Mouse (Mus musculus): ENCODE results near the gene Mfap3l. TPM values are rescaled to one million over a fixed set of nuclear protein-coding genes. Genes with fewer than 3 reads are reported as not detected.
"Not testable (repeated sequence)": the region's sequence is repeated elsewhere in the genome, so short reads cannot be mapped to it uniquely, and the experiment has no call there.

Mfap3l gene
- polyA plus RNA-seq, 1 experiment from 2014 or later = 0.99 TPM

GRCm38 (mm10) chr8:60645911-60646310, 13.3 kb downstream of the Mfap3l start:
- no peak for ATAC-seq
- Histone ChIP-seq H3K27me3 (replicated peaks; ENCODE audit: control insufficient read depth, insufficient read depth, low read length) (no peaks in the 10 kb centered on the region), H3K4me3 (ENCODE audit: low read depth, low read length) (no peak overlapping the region), H3K36me3 (ENCODE audit: control insufficient read depth, insufficient read depth) (no peaks in the 10 kb centered on the region), H3K4me2 (replicated peaks; ENCODE audit: low read depth) (no peak overlapping the region), H3K9ac (ENCODE audit: low read depth, low read length) (no peak overlapping the region), H3K4me1 (replicated peaks; ENCODE audit: control insufficient read depth, insufficient read depth, low read length) (no peaks in the 10 kb centered on the region), H3K9me3 (ENCODE audit: control insufficient read depth) (no peaks in the 10 kb centered on the region), H3K27ac (ENCODE audit: low read depth, low read length) (no peak overlapping the region)
- WGBS = 83% methylated on average over 3 of the region's 3 CpGs
- no peak for TF ChIP-seq CTCF (IDR thresholded peaks at IDR 0.05; ENCODE audit: low read depth)

GRCm38 (mm10) chr8:60647291-60647690, 14.7 kb downstream of the Mfap3l start:
- no peak for ATAC-seq
- no peak overlapping the region for H3K27ac ChIP-seq (ENCODE audit: low read depth, low read length)

GRCm38 (mm10) chr8:60649081-60649480, 16.5 kb downstream of the Mfap3l start:
- H3K9me3 ChIP-seq (ENCODE audit: control insufficient read depth) = no peaks in the 10 kb centered on the region
- TF ChIP-seq CTCF (IDR thresholded peaks at IDR 0.05; ENCODE audit: low read depth) = no peak
- H3K27me3 ChIP-seq (replicated peaks; ENCODE audit: control insufficient read depth, insufficient read depth, low read length) = no peaks in the 10 kb centered on the region
- no peaks in the 10 kb centered on the region for H3K36me3 ChIP-seq (ENCODE audit: control insufficient read depth, insufficient read depth)
- no peak overlapping the region for H3K27ac ChIP-seq (ENCODE audit: low read depth, low read length)
- no peak overlapping the region for H3K9ac ChIP-seq (ENCODE audit: low read depth, low read length)
- no peaks in the 10 kb centered on the region for H3K4me1 ChIP-seq (replicated peaks; ENCODE audit: control insufficient read depth, insufficient read depth, low read length)
- no peak overlapping the region for H3K4me3 ChIP-seq (ENCODE audit: low read depth, low read length)
- no peak overlapping the region for H3K4me2 ChIP-seq (replicated peaks; ENCODE audit: low read depth)
- ATAC-seq = no peak
- WGBS = 72% methylated on average over 1 of the region's 1 CpGs

More at GRCm38 (mm10) chr8:60647291-60647690, 14.7 kb downstream of the Mfap3l start:
- WGBS = 93% methylated on average over 3 of the region's 3 CpGs
- Histone ChIP-seq H3K4me1 (replicated peaks; ENCODE audit: control insufficient read depth, insufficient read depth, low read length) (no peaks in the 10 kb centered on the region), H3K9me3 (ENCODE audit: control insufficient read depth) (no peaks in the 10 kb centered on the region), H3K4me3 (ENCODE audit: low read depth, low read length) (no peak overlapping the region), H3K9ac (ENCODE audit: low read depth, low read length) (no peak overlapping the region), H3K4me2 (replicated peaks; ENCODE audit: low read depth) (no peak overlapping the region), H3K27me3 (replicated peaks; ENCODE audit: control insufficient read depth, insufficient read depth, low read length) (no peaks in the 10 kb centered on the region), H3K36me3 (ENCODE audit: control insufficient read depth, insufficient read depth) (no peaks in the 10 kb centered on the region)
- no peak for TF ChIP-seq CTCF (IDR thresholded peaks at IDR 0.05; ENCODE audit: low read depth)

GRCm38 (mm10) chr8:60650119-60650518, 17.5 kb downstream of the Mfap3l start:
- Histone ChIP-seq H3K4me2 (replicated peaks; ENCODE audit: low read depth) (no peak overlapping the region), H3K9me3 (ENCODE audit: control insufficient read depth) (no peaks in the 10 kb centered on the region), H3K4me3 (ENCODE audit: low read depth, low read length) (no peak overlapping the region), H3K36me3 (ENCODE audit: control insufficient read depth, insufficient read depth) (no peaks in the 10 kb centered on the region), H3K27me3 (replicated peaks; ENCODE audit: control insufficient read depth, insufficient read depth, low read length) (no peaks in the 10 kb centered on the region), H3K4me1 (replicated peaks; ENCODE audit: control insufficient read depth, insufficient read depth, low read length) (no peaks in the 10 kb centered on the region), H3K9ac (ENCODE audit: low read depth, low read length) (no peak overlapping the region), H3K27ac (ENCODE audit: low read depth, low read length) (no peak overlapping the region)
- TF ChIP-seq CTCF (IDR thresholded peaks at IDR 0.05; ENCODE audit: low read depth) = no peak
- ATAC-seq = no peak
- WGBS = 75% methylated on average over 4 of the region's 4 CpGs

GRCm38 (mm10) chr8:60657425-60658113, 24.9 kb downstream of the Mfap3l start:
- Histone ChIP-seq H3K36me3 (ENCODE audit: control insufficient read depth, insufficient read depth) (no peaks in the 10 kb centered on the region), H3K27me3 (replicated peaks; ENCODE audit: control insufficient read depth, insufficient read depth, low read length) (no peaks in the 10 kb centered on the region), H3K4me3 (ENCODE audit: low read depth, low read length) (no peak overlapping the region), H3K27ac (ENCODE audit: low read depth, low read length) (no peak overlapping the region), H3K9ac (ENCODE audit: low read depth, low read length) (no peak overlapping the region), H3K9me3 (ENCODE audit: control insufficient read depth) (no peaks in the 10 kb centered on the region), H3K4me1 (replicated peaks; ENCODE audit: control insufficient read depth, insufficient read depth, low read length) (no peaks in the 10 kb centered on the region), H3K4me2 (replicated peaks; ENCODE audit: low read depth) (no peak overlapping the region)
- no peak for ATAC-seq
- WGBS = 75% methylated on average over 6 of the region's 6 CpGs
- TF ChIP-seq CTCF (IDR thresholded peaks at IDR 0.05; ENCODE audit: low read depth) = no peak

- no peak for TF ChIP-seq CTCF (IDR thresholded peaks at IDR 0.05; ENCODE audit: low read depth)
- H3K4me1 ChIP-seq (replicated peaks; ENCODE audit: control insufficient read depth, insufficient read depth, low read length) = no peaks in the 10 kb centered on the region
- H3K4me3 ChIP-seq (ENCODE audit: low read depth, low read length) = no peak overlapping the region
- no peaks in the 10 kb centered on the region for H3K36me3 ChIP-seq (ENCODE audit: control insufficient read depth, insufficient read depth)
- H3K9me3 ChIP-seq (ENCODE audit: control insufficient read depth) = no peaks in the 10 kb centered on the region
- H3K4me2 ChIP-seq (replicated peaks; ENCODE audit: low read depth) = no peak overlapping the region
- no peak for ATAC-seq
- H3K27ac ChIP-seq (ENCODE audit: low read depth, low read length) = no peak overlapping the region
- WGBS = 77% methylated on average over 6 of the region's 6 CpGs
- H3K9ac ChIP-seq (ENCODE audit: low read depth, low read length) = no peak overlapping the region
- no peaks in the 10 kb centered on the region for H3K27me3 ChIP-seq (replicated peaks; ENCODE audit: control insufficient read depth, insufficient read depth, low read length)
These were observed 25.5 kb downstream of the Mfap3l start for GRCm38 (mm10) chr8:60658114-60658500.

GRCm38 (mm10) chr8:60658686-60659085, 26.1 kb downstream of the Mfap3l start:
- not testable (repeated sequence) for H3K27ac ChIP-seq (ENCODE audit: low read depth, low read length); H3K4me2 ChIP-seq (replicated peaks; ENCODE audit: low read depth)
- 84% methylated on average over 2 of the region's 2 CpGs for WGBS

More at GRCm38 (mm10) chr8:60658686-60659085, 26.1 kb downstream of the Mfap3l start:
- H3K4me1 ChIP-seq (replicated peaks; ENCODE audit: control insufficient read depth, insufficient read depth, low read length); H3K27me3 ChIP-seq (replicated peaks; ENCODE audit: control insufficient read depth, insufficient read depth, low read length); H3K4me3 ChIP-seq (ENCODE audit: low read depth, low read length); H3K9me3 ChIP-seq (ENCODE audit: control insufficient read depth); ATAC-seq; H3K36me3 ChIP-seq (ENCODE audit: control insufficient read depth, insufficient read depth); H3K9ac ChIP-seq (ENCODE audit: low read depth, low read length): not testable (repeated sequence)

Measured in intestine, postnatal 0 days (tissue).